Mouse (Mus musculus) E14TG2a.4 (cell line): Measurements from ENCODE around the gene Ranbp10.

Experiments
- CTCF ChIP-seq: conservative IDR thresholded peaks from 2 replicates; pipeline ENCODE4 v1.5.1; 2014; ENCODE audit warnings: low read length
- POU5F1 ChIP-seq: IDR thresholded peaks from 2 replicates; pipeline ENCODE4 v1.6.1; 2014; ENCODE audit warnings: low read length, borderline replicate concordance

GRCm38 (mm10) chr8:105811061-105811460 is 16.1 kb downstream of the Ranbp10 start:
- no peak for TF ChIP-seq CTCF
- no peak for TF ChIP-seq POU5F1
